Mouse (Mus musculus): Measurements from ENCODE around the gene Dlk1.

Gene Dlk1

DNA sequence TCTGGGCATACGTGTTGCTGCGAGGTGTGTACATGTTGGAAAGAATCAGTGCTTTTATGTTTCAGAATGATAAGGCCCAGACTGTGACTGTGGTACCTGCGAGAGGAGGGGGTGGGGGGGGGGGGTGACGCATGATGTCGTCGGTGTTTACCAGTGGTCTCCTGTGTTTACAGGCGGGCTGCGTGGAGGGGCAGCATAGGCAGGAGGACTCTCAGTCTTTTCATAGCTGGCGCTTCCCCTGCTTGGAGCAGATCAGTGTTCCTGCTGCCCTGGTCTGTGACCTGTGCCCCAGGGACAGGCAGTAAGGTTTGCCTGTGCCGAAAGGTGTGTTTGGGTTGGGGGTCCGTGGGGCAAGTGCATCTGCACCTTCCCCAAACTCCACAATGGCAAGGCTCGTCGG lies at the start of gene Dlk1:
Dlk1 (plus strand) TSS at position 232 of the 400 bp plus-strand sequence.
- no peak for DNase-seq (ENCODE audit: low spot score in 2 of 2)

DNA sequence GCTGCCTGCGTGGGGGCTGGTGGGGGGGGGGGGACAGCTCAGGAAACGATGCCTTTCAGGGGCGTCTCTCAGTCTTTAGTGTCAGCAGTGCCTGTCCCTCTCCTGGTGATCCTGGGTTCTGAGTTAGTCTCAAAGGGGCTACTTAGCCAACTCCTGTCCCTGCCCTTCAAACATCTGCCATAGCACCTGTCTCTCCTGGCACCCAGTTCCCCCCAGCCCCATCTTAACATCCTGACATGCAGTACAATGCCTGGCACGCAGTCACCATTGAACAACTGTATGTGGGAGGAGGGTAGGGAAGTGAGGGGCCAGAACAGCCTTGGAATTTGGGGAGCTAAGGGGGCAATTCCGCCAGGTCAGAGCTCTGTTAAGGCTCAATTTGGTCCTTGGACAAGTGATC lies 49.7 kb upstream of the Dlk1 start:
- DNase-seq (ENCODE audit: low spot score in 2 of 2) = no peak

- DNase-seq (ENCODE audit: low spot score in 2 of 2) = no peak
These were observed 48.9 kb upstream of the Dlk1 start for GRCm38 (mm10) chr12:109403752-109404151.

- DNase-seq (ENCODE audit: low spot score in 2 of 2) = no peak
These were observed 46.6 kb upstream of the Dlk1 start for GRCm38 (mm10) chr12:109406018-109406417.

DNA sequence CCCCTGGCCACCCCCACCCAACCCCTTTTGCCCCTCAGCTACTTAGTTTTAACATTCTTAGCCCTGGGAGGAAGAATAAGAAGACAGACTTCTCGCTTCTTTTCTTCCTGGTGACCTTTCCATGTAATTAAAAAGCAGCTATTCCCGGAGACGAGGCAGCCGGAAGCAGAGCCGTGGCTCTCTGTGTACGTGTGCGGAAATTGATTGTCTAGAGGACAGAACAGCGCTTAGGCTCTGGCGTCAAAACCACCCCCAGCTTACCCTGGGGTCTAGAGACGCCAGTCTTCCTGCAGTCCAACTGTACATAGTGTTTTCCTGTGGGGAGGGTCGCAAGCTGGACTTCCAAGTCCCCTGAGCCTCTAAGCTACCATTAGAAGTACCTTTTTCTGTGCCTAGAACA lies 41.9 kb upstream of the Dlk1 start:
- no peak for DNase-seq (ENCODE audit: low spot score in 2 of 2)

- DNase-seq (ENCODE audit: low spot score in 2 of 2) = no peak
These were observed 41.2 kb upstream of the Dlk1 start for GRCm38 (mm10) chr12:109411172-109412070.

DNA sequence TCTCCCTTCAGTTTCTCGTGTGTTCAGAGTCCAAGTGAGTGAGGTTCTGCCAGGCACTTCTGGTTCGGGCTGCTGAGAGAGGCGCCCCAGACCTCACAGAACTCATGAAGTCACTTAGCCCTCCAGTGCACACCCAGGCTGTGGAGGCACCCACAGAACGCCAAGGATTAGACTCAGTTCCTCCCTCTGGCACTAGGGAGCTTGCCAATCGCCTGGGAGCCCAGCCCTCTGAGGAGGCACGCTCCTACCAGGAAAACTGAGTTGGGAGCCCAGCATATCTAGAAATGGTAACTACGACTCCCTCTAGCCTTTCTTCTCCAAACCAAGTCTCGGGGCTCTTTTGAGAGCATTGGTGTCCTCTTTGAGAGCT lies 40.6 kb upstream of the Dlk1 start:
- DNase-seq (ENCODE audit: low spot score in 2 of 2) = no peak

GRCm38 (mm10) chr12:109412675-109413074 lies 39.9 kb upstream of the Dlk1 start:
- DNase-seq (ENCODE audit: low spot score in 2 of 2) = no peak

DNA sequence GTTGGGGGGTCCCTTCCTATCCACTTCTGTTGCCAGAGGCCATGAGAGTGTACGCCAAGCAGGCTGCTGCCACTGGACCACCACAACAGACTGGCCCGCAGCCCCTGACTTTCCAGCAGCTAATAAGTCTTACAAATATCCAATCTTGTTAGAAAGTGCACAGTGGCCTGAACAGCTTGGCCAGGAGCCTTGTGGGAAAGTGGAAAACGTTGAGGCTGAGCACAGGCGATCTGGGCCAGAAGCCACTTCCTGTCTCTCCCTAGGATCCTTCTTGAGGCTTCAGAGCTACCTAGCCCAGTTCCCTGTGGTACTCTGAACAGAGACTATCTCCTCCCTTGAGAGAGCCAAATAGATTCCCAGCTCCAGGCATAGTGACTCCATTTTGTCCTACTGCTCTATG lies 39.3 kb upstream of the Dlk1 start:
- no peak for DNase-seq (ENCODE audit: low spot score in 2 of 2)

- DNase-seq (ENCODE audit: low spot score in 2 of 2) = no peak
These were observed 35.9 kb upstream of the Dlk1 start for GRCm38 (mm10) chr12:109416681-109417080.

DNA sequence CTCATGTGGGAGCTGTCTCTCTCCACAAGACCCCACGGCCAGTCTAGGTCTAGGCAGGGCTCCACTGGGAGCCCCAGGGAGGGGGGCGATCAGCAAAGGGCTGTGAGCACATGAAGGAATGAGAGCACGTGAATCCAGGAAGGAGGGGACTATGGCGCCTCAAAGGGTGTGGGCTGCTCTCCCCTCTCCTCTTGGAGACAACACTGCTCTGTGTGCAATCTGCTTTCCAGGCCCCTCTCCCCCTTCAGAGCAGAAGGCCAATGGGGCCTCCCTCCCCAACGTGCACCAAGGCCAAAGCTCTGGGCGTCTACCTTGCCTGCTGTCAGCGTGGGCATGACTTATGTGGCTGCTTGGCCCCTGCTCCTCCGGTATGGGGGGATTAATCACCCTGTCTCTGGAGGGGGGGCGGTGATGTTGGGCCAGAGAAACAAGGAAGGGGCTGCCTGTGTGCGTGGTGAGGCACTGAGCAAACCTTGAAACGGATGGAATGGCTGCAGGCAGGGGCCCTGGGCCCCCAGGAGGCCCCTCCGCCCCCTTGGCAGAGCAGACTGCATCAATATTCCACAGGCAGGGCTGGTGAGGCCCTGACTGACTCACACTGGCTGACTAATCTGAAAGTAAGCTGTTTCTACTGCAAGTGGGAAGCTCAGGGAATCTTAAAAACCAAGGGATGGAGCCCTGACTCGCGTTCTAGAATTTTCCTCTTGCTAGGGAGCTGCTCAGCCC lies 35.0 kb upstream of the Dlk1 start:
- peak in 1 of 2 experiments; percentile 30 for DNase-seq (ENCODE audit: low spot score in 2 of 2)

DNA sequence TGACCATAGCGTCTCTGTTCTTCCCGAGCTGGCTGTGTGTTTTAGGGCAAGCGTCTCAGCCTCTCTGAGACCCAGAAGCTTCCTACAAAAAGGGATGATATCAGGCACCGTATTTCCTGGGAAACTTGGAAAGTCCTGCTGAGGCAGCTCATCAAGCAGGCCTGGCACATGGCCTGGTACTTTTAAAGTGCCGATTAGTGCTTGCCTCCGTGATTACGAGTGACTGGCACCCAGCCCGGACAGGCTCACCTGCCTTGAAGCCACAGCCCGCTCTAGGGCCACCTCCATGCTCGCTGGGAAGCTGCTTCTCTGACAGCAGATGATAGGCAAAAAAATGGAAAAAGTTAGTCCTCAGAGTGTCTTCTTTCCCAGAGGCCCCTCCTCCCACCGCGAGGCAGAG lies 32.6 kb upstream of the Dlk1 start:
- no peak for DNase-seq (ENCODE audit: low spot score in 2 of 2)

- no peak for DNase-seq (ENCODE audit: low spot score in 2 of 2)
These were observed 29.5 kb upstream of the Dlk1 start for GRCm38 (mm10) chr12:109423163-109423562.

DNA sequence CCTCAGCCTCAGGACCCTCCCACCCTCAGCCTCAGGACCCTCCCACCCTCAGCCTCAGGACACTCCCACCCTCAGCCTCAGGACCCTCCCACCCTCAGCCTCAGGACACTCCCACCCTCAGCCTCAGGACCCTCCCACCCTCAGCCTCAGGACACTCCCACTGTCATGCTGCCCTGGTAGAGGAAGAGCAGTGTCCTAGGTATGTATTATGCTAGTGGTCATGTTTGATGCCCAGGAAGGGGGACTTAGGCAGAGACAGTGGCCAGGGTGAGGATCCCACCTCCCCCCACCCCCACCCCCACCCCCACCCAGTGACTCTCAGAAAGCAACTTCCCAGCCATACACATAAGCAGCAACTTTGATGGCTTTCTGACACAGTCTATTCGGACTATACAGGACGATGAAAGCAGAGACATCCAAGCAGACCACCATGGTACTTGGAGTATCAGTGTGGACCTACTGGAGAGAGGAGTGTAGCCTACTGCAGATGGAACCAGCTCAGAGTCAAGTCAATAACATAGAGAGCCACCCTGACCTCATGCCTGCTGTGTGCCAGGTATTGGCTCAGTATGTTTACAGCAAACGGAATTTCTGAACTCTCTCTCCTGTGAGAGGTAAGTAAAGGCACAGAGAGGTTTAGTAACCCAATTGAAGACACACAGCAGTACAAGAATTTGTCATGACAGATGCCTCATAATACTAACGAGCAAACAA lies 28.8 kb upstream of the Dlk1 start:
- no peak for DNase-seq (ENCODE audit: low spot score in 2 of 2)

DNA sequence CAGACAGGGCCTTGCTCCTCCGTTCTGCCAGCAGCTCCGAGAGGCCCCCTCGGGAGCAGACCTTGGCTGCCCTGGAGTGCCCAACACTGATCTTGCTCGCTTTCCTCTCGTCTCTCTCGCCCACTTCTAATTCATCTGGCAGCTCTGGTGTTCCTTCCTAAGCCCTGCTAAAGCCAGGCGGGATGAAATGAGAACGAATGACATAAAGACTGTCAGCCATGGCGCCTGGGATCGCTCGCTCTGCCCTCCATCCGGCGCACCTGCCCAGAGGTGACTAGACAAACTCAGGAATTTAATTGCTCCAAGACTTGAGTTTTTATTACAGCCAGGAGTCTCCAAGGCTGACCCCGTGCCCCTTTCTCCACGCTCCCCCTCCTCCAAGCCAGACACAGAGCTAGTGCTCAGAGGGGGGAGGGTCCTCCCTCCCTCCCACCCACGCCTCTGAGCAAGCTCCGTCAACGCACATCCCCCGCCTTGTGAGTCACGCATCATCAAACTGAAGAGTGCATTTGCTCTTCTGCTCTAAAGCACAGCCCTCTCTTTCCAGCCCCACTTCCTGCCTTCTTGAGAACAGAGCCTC lies 27.8 kb upstream of the Dlk1 start:
- no peak for DNase-seq (ENCODE audit: low spot score in 2 of 2)

DNA sequence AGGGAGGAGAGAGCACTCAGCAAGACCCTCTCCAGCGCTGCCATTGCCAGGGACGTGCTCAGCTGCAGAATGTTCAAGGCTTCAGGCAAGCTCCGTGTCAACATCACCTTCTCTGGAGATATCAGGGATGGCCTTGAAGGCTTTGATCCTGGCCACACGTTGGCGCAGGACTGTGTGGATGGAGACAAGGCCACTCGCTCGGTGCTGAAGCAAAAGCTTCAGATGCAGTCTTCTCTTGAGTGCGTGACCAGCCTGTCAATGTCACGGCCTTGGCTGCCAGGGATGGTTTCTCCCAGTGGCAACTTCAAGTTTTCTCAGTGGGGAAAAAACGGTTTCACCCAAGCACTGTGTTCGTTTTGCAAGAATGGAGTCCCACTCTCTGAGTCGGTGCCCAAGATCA lies 26.6 kb upstream of the Dlk1 start:
- no peak for DNase-seq (ENCODE audit: low spot score in 2 of 2)

DNA sequence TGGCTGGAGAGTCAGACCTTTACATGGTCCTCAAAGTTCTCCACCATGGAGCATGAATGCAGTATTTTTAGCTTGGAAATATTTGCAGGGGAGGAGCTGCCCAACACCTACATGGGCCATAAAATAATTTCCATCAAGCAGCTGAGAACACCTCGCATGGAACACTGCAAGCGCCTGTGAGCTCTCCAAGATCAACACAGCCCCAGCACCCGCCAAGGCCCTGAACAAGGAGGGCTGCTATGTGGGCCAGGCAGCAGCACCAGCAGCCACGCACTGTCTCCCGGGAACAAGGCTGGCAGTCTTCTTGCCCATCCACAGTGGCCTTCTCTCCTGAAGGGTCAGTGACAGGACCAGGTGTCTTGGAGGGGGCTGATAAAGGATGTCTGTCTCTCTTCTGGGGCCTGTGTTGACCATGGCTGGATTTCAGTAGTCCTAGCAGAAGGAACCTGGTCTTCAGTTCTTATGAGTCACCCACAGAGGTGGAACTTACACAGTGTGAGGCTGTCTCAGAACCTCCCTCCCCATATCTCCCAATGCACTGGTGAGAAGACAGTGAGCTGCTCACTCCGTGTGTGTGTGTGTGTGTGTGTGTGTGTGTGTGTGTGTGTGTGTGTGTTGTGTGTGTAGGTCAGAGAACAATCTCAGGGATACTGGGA lies 20.0 kb upstream of the Dlk1 start:
- no peak for DNase-seq (ENCODE audit: low spot score in 2 of 2)

- DNase-seq (ENCODE audit: low spot score in 2 of 2) = no peak
These were observed 16.2 kb upstream of the Dlk1 start for GRCm38 (mm10) chr12:109436367-109436807.

DNA sequence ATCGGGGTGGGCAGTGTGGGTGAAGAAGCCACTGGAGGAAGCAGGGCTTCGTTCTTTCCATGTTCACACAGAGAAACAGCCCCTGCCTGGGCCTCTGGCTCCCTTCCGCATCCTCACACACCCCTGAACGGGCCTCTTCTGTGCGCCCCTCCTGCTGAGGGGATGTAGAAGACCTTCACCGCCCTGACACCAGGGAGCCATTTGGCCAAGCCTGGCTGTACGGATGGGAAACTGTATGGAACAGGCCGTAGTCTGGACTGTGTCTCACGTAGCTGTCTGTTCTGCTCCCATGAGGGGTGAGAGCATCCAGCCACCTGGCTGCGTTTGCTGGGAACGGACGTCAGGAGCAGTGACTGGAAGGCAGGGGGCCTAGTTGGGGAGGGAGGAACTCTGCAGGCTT lies 15.8 kb upstream of the Dlk1 start:
- no peak for DNase-seq (ENCODE audit: low spot score in 2 of 2)

DNA sequence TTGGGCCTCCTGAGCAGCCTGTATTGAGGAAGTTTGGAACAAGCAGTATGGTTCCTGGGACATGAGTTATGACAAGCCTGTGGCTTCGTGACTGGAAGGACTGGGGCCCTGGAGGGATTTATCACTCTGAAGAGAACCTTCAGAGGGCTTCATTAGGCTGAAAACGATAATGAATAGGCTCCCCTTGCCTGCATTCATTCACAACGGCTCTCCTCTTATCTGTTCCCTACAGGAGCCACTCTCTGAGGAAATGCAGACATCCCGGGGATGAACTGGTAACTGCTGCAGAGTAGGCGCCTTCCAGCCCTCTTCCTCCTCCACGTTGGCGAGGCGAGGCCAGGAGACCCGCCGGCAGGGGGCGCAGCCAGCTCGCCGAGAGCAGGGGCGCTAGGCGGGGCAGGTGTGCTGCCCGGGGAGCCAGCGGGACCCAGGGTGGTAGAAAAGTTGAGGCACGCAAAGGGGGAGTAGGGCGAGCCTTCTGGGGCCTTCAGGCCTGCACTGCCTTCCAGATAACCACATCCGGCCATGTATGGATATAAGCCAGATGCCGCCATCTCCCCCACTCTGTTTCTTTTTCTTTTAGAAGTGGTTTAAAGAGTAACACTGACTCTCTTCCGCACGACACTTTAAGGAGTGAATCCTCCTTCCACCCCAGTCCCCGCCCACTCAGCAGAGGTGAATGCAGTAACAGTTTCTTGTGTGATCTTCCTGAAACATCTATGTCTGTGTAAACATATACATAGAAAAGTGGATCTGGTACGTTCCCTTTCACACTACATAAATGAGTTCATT lies 14.9 kb upstream of the Dlk1 start:
- peak; percentile 63 to 75 for DNase-seq (ENCODE audit: low spot score in 2 of 2)

- no peak for DNase-seq (ENCODE audit: low spot score in 2 of 2)
These were observed 14.2 kb upstream of the Dlk1 start for GRCm38 (mm10) chr12:109438383-109438782.
